Mouse (Mus musculus): ENCODE measurements around the gene Gm7137. TPM values are rescaled to one million over a fixed set of nuclear protein-coding genes. Genes with fewer than 3 reads are reported as not detected.
"Not testable (repeated sequence)": the region's sequence is repeated elsewhere in the genome, so short reads cannot be mapped to it uniquely, and the experiment has no call there.

Gm7137 gene
- polyA plus RNA-seq, 1 experiment: not detected

DNA sequence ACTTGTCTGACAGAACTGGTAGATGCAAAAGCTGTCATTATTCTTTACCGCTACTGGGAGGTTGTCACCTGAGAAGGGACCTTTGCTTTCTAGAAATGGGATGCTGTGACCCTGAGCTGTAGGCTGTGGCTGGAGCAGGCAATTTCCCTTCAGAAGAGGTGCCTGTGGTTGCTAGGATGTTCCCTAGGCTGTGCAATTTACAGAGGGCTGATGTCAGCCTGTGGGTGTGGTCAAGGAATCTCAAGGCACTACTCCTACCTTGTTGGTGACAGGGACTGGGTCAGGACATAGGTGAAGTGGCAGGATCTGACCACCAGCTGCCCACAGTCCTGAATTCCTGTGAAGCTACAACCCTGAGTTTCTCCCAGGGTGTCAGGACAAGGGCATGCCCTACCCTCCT is 18.3 kb downstream of the Gm7137 start:
- no peaks in the 10 kb centered on the region for H3K4me1 ChIP-seq (ENCODE audit: control insufficient read depth, insufficient read depth, low read length)
- 78% methylated on average over 1 of the region's 1 CpGs for WGBS
- no peak overlapping the region for H3K4me3 ChIP-seq (replicated peaks; ENCODE audit: control insufficient read depth, low read depth, low read length)
- no peak overlapping the region for H3K27ac ChIP-seq (ENCODE audit: control insufficient read depth, insufficient read depth, low read depth, low read length, poor library complexity)
- TF ChIP-seq POLR2A (IDR thresholded peaks at IDR 0.05; ENCODE audit: borderline replicate concordance, control insufficient read depth, low read depth, low read length) (no peak), CTCF (IDR thresholded peaks at IDR 0.05; ENCODE audit: control insufficient read depth, insufficient read depth, low read length) (no peak)

DNA sequence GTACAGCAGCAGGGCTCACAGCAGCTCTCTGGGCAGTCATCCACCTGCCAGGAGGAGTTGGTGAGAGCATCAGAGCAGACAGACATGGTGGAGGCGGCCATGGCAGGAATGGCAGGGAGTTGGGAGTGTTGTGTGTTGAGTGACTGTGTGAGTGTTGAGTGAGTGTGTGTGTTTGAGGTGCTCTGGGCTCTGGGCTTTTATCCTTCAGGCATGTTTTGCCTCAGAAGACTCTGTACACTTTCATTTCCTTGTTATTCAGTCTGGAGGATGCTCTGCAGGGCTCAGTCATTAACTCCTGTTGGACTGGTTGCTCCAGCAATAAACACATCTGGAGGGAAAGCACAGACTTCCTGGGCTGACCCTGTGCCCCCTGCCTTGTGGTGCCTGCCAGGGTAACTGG is 28.4 kb downstream of the Gm7137 start, which contains the start of gene Gm3233:
Gene Gm3233, minus strand, starts transcription at position 101 of the 400 bp plus-strand sequence.
- H3K4me3 ChIP-seq (replicated peaks; ENCODE audit: control insufficient read depth, low read depth, low read length); H3K4me1 ChIP-seq (ENCODE audit: control insufficient read depth, insufficient read depth, low read length); H3K27ac ChIP-seq (ENCODE audit: control insufficient read depth, insufficient read depth, low read depth, low read length, poor library complexity): not testable (repeated sequence)
- WGBS: no CpG with 5 or more reads among the region's 1 CpGs

DNA sequence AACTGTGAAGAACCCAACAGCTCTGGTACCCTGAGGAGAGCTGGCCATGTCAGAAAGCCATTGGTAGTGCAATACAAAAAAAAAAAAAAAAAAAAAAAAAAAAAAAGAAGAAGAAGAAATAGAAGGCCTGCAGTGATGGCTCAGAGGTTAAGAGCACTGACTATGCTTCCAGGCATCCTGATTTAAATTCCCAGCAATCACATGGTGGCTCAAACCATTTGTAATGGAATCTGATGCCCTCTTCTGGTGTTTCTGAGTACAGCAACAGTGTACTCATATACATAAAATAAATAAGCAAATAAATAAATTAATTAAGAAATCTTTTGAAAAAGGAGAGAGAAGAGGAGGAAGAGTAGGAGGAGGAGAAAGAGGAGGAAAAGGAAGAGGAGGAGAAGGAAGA is 34.6 kb downstream of the Gm7137 start:
- Histone ChIP-seq H3K27ac (ENCODE audit: control insufficient read depth, insufficient read depth, low read depth, low read length, poor library complexity) (no peak overlapping the region), H3K4me3 (replicated peaks; ENCODE audit: control insufficient read depth, low read depth, low read length) (no peak overlapping the region), H3K4me1 (ENCODE audit: control insufficient read depth, insufficient read depth, low read length) (no peaks in the 10 kb centered on the region)
- TF ChIP-seq POLR2A (IDR thresholded peaks at IDR 0.05; ENCODE audit: borderline replicate concordance, control insufficient read depth, low read depth, low read length): no peak
- no peak for TF ChIP-seq CTCF (IDR thresholded peaks at IDR 0.05; ENCODE audit: control insufficient read depth, insufficient read depth, low read length)

GRCm38 (mm10) chr10:77752312-77752711 is 35.7 kb downstream of the Gm7137 start:
- not testable (repeated sequence) for H3K27ac ChIP-seq (ENCODE audit: control insufficient read depth, insufficient read depth, low read depth, low read length, poor library complexity); H3K4me1 ChIP-seq (ENCODE audit: control insufficient read depth, insufficient read depth, low read length); H3K4me3 ChIP-seq (replicated peaks; ENCODE audit: control insufficient read depth, low read depth, low read length)
- 52% methylated on average over 3 of the region's 3 CpGs for WGBS

GRCm38 (mm10) chr10:77751254-77751653 is 36.7 kb downstream of the Gm7137 start, which contains the start of gene Gm9736:
TSS of gene Gm9736 (minus strand) at chr10:77751354.
- H3K4me1 ChIP-seq (ENCODE audit: control insufficient read depth, insufficient read depth, low read length); H3K27ac ChIP-seq (ENCODE audit: control insufficient read depth, insufficient read depth, low read depth, low read length, poor library complexity); H3K4me3 ChIP-seq (replicated peaks; ENCODE audit: control insufficient read depth, low read depth, low read length): not testable (repeated sequence)
- WGBS: 58% methylated on average over 1 of the region's 1 CpGs

- H3K4me3 ChIP-seq (replicated peaks; ENCODE audit: control insufficient read depth, low read depth, low read length): not testable (repeated sequence)
These were observed 37.3 kb downstream of the Gm7137 start for GRCm38 (mm10) chr10:77750686-77751085.

DNA sequence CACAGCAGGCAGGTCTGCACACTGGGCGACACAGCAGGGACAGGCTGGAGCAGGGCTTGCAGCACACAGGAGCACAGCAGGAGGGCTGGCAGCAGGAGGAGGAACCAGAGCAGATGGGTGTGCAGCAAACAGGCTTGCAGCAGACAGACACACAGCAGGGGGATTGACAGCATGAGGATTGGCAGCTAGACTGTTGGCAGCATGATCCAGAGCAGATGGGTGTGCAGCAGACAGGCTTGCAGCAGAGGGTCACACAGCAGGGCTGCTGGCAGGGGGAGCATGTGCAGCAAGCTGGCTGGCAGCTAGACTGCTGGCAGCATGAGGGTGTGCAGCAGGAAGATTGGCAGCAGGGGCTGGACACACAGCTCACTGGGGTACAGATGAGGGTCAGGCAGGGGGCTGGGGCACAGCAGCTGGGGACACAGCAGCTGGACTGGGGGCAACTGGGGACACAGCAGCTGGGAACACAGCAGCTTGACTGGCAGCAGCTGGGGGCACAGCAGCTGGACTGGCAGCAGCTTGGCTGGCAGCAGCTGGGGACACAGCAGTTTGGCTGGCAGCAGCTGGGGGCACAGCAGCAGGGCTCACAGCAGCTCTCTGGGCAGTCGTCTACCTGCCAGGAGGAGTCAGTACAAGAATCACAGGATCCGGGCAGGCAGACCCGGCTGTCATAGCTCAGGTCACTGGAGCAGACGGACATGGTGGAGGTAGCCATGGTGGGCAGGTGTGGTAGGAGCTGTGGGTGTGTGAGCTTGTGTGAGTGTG is 45.9 kb downstream of the Gm7137 start, which contains the start of gene Gm18596:
Gene Gm18596, minus strand, starts transcription at position 715 of the 765 bp plus-strand sequence.
- 59% methylated on average over 5 of the region's 5 CpGs for WGBS
- not testable (repeated sequence) for H3K4me1 ChIP-seq (ENCODE audit: control insufficient read depth, insufficient read depth, low read length); H3K27ac ChIP-seq (ENCODE audit: control insufficient read depth, insufficient read depth, low read depth, low read length, poor library complexity); H3K4me3 ChIP-seq (replicated peaks; ENCODE audit: control insufficient read depth, low read depth, low read length)

More at GRCm38 (mm10) chr10:77750686-77751085, 37.3 kb downstream of the Gm7137 start:
- WGBS: 75% methylated on average over 1 of the region's 1 CpGs
- H3K27ac ChIP-seq (ENCODE audit: control insufficient read depth, insufficient read depth, low read depth, low read length, poor library complexity); H3K4me1 ChIP-seq (ENCODE audit: control insufficient read depth, insufficient read depth, low read length): not testable (repeated sequence)

GRCm38 (mm10) chr10:77738929-77739328 is 49.1 kb downstream of the Gm7137 start:
- H3K4me1 ChIP-seq (ENCODE audit: control insufficient read depth, insufficient read depth, low read length): no peaks in the 10 kb centered on the region
- H3K4me3 ChIP-seq (replicated peaks; ENCODE audit: control insufficient read depth, low read depth, low read length): no peak overlapping the region
- TF ChIP-seq POLR2A (IDR thresholded peaks at IDR 0.05; ENCODE audit: borderline replicate concordance, control insufficient read depth, low read depth, low read length) (no peak), CTCF (IDR thresholded peaks at IDR 0.05; ENCODE audit: control insufficient read depth, insufficient read depth, low read length) (no peak)
- no peak overlapping the region for H3K27ac ChIP-seq (ENCODE audit: control insufficient read depth, insufficient read depth, low read depth, low read length, poor library complexity)
- WGBS: 47% methylated on average over 4 of the region's 4 CpGs

Other genes with a start within 250 kb of the Gm7137 start
- 38.1 and 67.0 TPM in 2 replicates for gene Pttg1ip, start 206.5 kb downstream of the Gm7137 start, polyA plus RNA-seq (2011; ENCODE audit: insufficient read depth, insufficient read length, low replicate concordance, missing spikeins)
- gene Sumo3, start 182.1 kb downstream of the Gm7137 start, polyA plus RNA-seq (2011; ENCODE audit: insufficient read depth, insufficient read length, low replicate concordance, missing spikeins): 69.9 and 76.0 TPM in 2 replicates
- not detected in 2 replicates for gene Gm49325, start 182.0 kb downstream of the Gm7137 start, polyA plus RNA-seq (2011; ENCODE audit: insufficient read depth, insufficient read length, low replicate concordance, missing spikeins)
- gene Ube2g2, start 165.9 kb downstream of the Gm7137 start, polyA plus RNA-seq (2011; ENCODE audit: insufficient read depth, insufficient read length, low replicate concordance, missing spikeins): 21.5 and 35.5 TPM in 2 replicates
- gene Tspear, start 101.6 kb downstream of the Gm7137 start, polyA plus RNA-seq (2011; ENCODE audit: insufficient read depth, insufficient read length, low replicate concordance, missing spikeins): not detected in 2 replicates
- not detected in 2 replicates for gene Gm19402, start 97.4 kb downstream of the Gm7137 start, polyA plus RNA-seq (2011; ENCODE audit: insufficient read depth, insufficient read length, low replicate concordance, missing spikeins)
- not detected in 2 replicates for gene Gm9508, start 91.0 kb downstream of the Gm7137 start, polyA plus RNA-seq (2011; ENCODE audit: insufficient read depth, insufficient read length, low replicate concordance, missing spikeins)
- not detected in 2 replicates for gene Gm10272, start 81.6 kb downstream of the Gm7137 start, polyA plus RNA-seq (2011; ENCODE audit: insufficient read depth, insufficient read length, low replicate concordance, missing spikeins)
- gene Gm10024, start 76.7 kb downstream of the Gm7137 start, polyA plus RNA-seq (2011; ENCODE audit: insufficient read depth, insufficient read length, low replicate concordance, missing spikeins): not detected in 2 replicates
- gene Gm10142, start 72.4 kb downstream of the Gm7137 start, polyA plus RNA-seq (2011; ENCODE audit: insufficient read depth, insufficient read length, low replicate concordance, missing spikeins): not detected in 2 replicates
- gene Krtap12-1, start 67.6 kb downstream of the Gm7137 start, polyA plus RNA-seq (2011; ENCODE audit: insufficient read depth, insufficient read length, low replicate concordance, missing spikeins): not detected in 2 replicates
- gene Gm10100, start 61.7 kb downstream of the Gm7137 start, polyA plus RNA-seq (2011; ENCODE audit: insufficient read depth, insufficient read length, low replicate concordance, missing spikeins): not detected in 2 replicates
- not detected in 2 replicates for gene Gm18596, start 45.6 kb downstream of the Gm7137 start, polyA plus RNA-seq (2011; ENCODE audit: insufficient read depth, insufficient read length, low replicate concordance, missing spikeins)
- gene Gm9736, start 36.8 kb downstream of the Gm7137 start, polyA plus RNA-seq (2011; ENCODE audit: insufficient read depth, insufficient read length, low replicate concordance, missing spikeins): not detected in 2 replicates
- not detected in 2 replicates for gene Gm3233, start 28.5 kb downstream of the Gm7137 start, polyA plus RNA-seq (2011; ENCODE audit: insufficient read depth, insufficient read length, low replicate concordance, missing spikeins)
- not detected in 2 replicates for gene Gm3238, start 16.9 kb downstream of the Gm7137 start, polyA plus RNA-seq (2011; ENCODE audit: insufficient read depth, insufficient read length, low replicate concordance, missing spikeins)
- not detected in 2 replicates for gene Gm7138, start 11.3 kb downstream of the Gm7137 start, polyA plus RNA-seq (2011; ENCODE audit: insufficient read depth, insufficient read length, low replicate concordance, missing spikeins)
- gene Gm3250, start 5.7 kb downstream of the Gm7137 start, polyA plus RNA-seq (2011; ENCODE audit: insufficient read depth, insufficient read length, low replicate concordance, missing spikeins): not detected in 2 replicates
- not detected in 2 replicates for gene Gm9639, start 6.9 kb upstream of the Gm7137 start, polyA plus RNA-seq (2011; ENCODE audit: insufficient read depth, insufficient read length, low replicate concordance, missing spikeins)
- gene Gm19668, start 10.9 kb upstream of the Gm7137 start, polyA plus RNA-seq (2011; ENCODE audit: insufficient read depth, insufficient read length, low replicate concordance, missing spikeins): not detected in 2 replicates
- not detected in 2 replicates for gene Gm9507, start 23.6 kb upstream of the Gm7137 start, polyA plus RNA-seq (2011; ENCODE audit: insufficient read depth, insufficient read length, low replicate concordance, missing spikeins)
- gene Gm2696, start 26.5 kb upstream of the Gm7137 start, polyA plus RNA-seq (2011; ENCODE audit: insufficient read depth, insufficient read length, low replicate concordance, missing spikeins): not detected in 2 replicates
- gene Krtap10-4, start 38.9 kb upstream of the Gm7137 start, polyA plus RNA-seq (2011; ENCODE audit: insufficient read depth, insufficient read length, low replicate concordance, missing spikeins): not detected in 2 replicates
- gene Krtap10-10, start 47.7 kb upstream of the Gm7137 start, polyA plus RNA-seq (2011; ENCODE audit: insufficient read depth, insufficient read length, low replicate concordance, missing spikeins): not detected in 2 replicates
- not detected in 2 replicates for gene Gm36176, start 58.6 kb upstream of the Gm7137 start, polyA plus RNA-seq (2011; ENCODE audit: insufficient read depth, insufficient read length, low replicate concordance, missing spikeins)
- not detected in 2 replicates for gene Gm10318, start 64.7 kb upstream of the Gm7137 start, polyA plus RNA-seq (2011; ENCODE audit: insufficient read depth, insufficient read length, low replicate concordance, missing spikeins)
- gene Gm3285, start 73.8 kb upstream of the Gm7137 start, polyA plus RNA-seq (2011; ENCODE audit: insufficient read depth, insufficient read length, low replicate concordance, missing spikeins): not detected in 2 replicates
- 0.70 TPM in 1 of 2 replicates, not detected in the other for gene Lrrc3, start 114.3 kb upstream of the Gm7137 start, polyA plus RNA-seq (2011; ENCODE audit: insufficient read depth, insufficient read length, low replicate concordance, missing spikeins)
- gene Trpm2, start 182.4 kb upstream of the Gm7137 start, polyA plus RNA-seq (2011; ENCODE audit: insufficient read depth, insufficient read length, low replicate concordance, missing spikeins): 19.2 and 53.7 TPM in 2 replicates
- gene 1810043G02Rik, start 190.3 kb upstream of the Gm7137 start, polyA plus RNA-seq (2011; ENCODE audit: insufficient read depth, insufficient read length, low replicate concordance, missing spikeins): 4.4 and 5.8 TPM in 2 replicates
- 8.0 and 13.3 TPM in 2 replicates for gene Pfkl, start 221.9 kb upstream of the Gm7137 start, polyA plus RNA-seq (2011; ENCODE audit: insufficient read depth, insufficient read length, low replicate concordance, missing spikeins)

All from bone marrow, adult 2 months (tissue).